Mouse (Mus musculus) olfactory bulb, adult 2 months (tissue): ENCODE data around the gene Phf5a. TPM values are rescaled to one million over a fixed set of nuclear protein-coding genes. Genes with fewer than 3 reads are reported as not detected.
A peak's percentile ranks its signal among the peaks of the same experiment; 100 is the strongest.

Source experiments
- H3K27ac ChIP-seq: fragments of 200-500 bp; 2 replicates; pipeline ENCODE4 v1.5.1; 2012; ENCODE audit warnings: low read depth, low read length; ENCODE audit not compliant: insufficient read depth
- H3K4me1 ChIP-seq: fragments of 200-500 bp; 2 replicates; pipeline ENCODE4 v1.6.1; 2012; ENCODE audit warnings: low read length; ENCODE audit not compliant: control insufficient read depth, insufficient read depth
- H3K4me3 ChIP-seq: fragments of 200-500 bp; 2 replicates; pipeline ENCODE4 v1.5.1; 2012; ENCODE audit warnings: mild to moderate bottlenecking, low read depth, low read length, moderate library complexity; ENCODE audit not compliant: insufficient read depth
- CTCF ChIP-seq: fragments of 200-500 bp; IDR thresholded peaks from 2 replicates; pipeline ENCODE4 v1.5.1; 2012; ENCODE audit warnings: low read depth, mild to moderate bottlenecking, low read length, moderate library complexity; ENCODE audit not compliant: insufficient read depth
- POLR2A ChIP-seq: fragments of 200-500 bp; IDR thresholded peaks from 2 replicates; pipeline ENCODE4 v1.6.1; 2012; ENCODE audit warnings: mild to moderate bottlenecking, low read depth, low read length, moderate library complexity; ENCODE audit not compliant: insufficient read depth
- WGBS: fragments of 180-500 bp; shearing (Covaris S2); methylation state at CpG from one replicate; pipeline ENCODE4 v1.1.7; 2018; 5-methylcytosine and 5-hydroxymethylcytosine counted together
- polyA plus RNA-seq: library from polyadenylated mRNA; stranded (reverse); fragments of >200 nt; gene quantifications from 2 replicates; pipeline ENCODE4 v1.2.4, GENCODE M21; 2012; ENCODE audit warnings: low replicate concordance; ENCODE audit not compliant: missing spikeins, insufficient read depth, insufficient read length

Gene Phf5a
- not detected in 2 replicates for polyA plus RNA-seq

GRCm38 (mm10) chr15:81871604-81872261 lies at the start of gene Phf5a:
Gene Phf5a, minus strand, starts transcription at chr15:81871911.
- peak within 1 kb of the TSS; percentile 99 for H3K4me3 ChIP-seq
- WGBS = under 1% methylated on average over 30 of the region's 30 CpGs
- H3K27ac ChIP-seq = peak within 1 kb of the TSS; percentile 100
- H3K4me1 ChIP-seq = peaks cover 2% of the 10 kb centered on the region
- TF ChIP-seq CTCF = no peak
- no peak for TF ChIP-seq POLR2A

- H3K4me1 ChIP-seq = peaks cover 67% of the 10 kb centered on the region
- WGBS = 44% methylated on average over 5 of the region's 5 CpGs
- peak overlapping the region; percentile 66 for H3K27ac ChIP-seq
- TF ChIP-seq CTCF (no peak), POLR2A (no peak)
- no peak overlapping the region for H3K4me3 ChIP-seq
Observed at GRCm38 (mm10) chr15:81921255-81921654, 49.5 kb upstream of the Phf5a start.

DNA sequence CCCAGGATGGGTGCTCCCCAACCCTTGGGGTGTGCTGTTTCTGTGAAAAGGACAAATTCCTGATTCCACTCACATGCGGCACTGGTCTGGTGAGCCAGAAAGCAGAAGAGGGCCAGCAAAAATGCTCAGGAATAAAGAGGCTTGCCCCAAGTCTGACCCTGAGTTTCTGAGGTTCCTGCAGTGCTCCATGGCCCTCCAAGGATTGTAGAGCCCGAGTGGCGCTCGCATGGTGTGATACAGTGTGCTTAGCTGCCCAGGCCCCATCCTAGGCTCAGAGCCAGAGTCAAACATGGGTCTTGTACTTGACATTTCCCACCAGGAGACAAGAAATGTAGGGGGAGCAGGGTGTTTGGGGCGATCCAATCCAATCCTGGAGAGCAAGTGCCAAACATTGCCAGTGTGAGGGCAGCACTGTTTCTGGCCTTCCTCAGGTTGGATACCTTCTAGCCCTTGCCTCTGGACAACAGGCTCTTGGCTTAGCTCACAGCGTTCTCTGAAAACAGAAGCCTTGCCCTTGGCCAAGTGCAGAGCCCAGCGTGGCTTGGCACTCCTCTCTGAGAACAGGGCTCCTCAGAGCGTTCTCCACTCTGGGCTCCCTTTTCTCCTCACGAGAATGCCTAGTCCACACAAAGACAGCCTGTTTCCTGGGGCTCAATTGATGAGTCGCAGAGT lies 49.0 kb upstream of the Phf5a start:
- Histone ChIP-seq H3K27ac (peak overlapping the region; percentile 66), H3K4me1 (peaks cover 66% of the 10 kb centered on the region), H3K4me3 (no peak overlapping the region)
- 53% methylated on average over 10 of the region's 10 CpGs for WGBS
- no peak for TF ChIP-seq CTCF
- no peak for TF ChIP-seq POLR2A

DNA sequence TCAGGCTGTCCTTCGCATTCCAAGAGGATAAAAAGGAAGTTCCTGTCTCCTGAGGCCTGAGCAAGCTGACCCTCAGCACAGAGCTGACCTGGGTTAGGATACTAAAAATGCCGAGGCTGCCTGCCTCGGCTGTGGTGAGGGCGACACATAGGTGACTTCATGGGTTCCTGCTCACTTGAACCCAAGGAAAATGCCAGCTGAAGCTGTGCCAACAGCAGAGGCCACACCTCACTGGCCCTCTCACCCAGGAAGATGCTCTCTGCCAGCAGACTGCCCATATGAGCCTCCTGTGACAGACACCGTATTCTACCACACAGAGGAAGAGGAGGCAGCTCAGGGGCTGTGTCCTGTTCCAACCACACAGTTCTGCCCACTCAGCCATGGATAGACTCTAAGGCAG lies 47.4 kb upstream of the Phf5a start:
- H3K27ac ChIP-seq = 0 out of 2 replicates have a peak overlapping the region, but pooled peaks have one; percentile 2
- H3K4me3 ChIP-seq = no peak overlapping the region
- H3K4me1 ChIP-seq = peaks cover 52% of the 10 kb centered on the region
- TF ChIP-seq POLR2A (no peak), CTCF (no peak)
- WGBS = 72% methylated on average over 5 of the region's 5 CpGs

DNA sequence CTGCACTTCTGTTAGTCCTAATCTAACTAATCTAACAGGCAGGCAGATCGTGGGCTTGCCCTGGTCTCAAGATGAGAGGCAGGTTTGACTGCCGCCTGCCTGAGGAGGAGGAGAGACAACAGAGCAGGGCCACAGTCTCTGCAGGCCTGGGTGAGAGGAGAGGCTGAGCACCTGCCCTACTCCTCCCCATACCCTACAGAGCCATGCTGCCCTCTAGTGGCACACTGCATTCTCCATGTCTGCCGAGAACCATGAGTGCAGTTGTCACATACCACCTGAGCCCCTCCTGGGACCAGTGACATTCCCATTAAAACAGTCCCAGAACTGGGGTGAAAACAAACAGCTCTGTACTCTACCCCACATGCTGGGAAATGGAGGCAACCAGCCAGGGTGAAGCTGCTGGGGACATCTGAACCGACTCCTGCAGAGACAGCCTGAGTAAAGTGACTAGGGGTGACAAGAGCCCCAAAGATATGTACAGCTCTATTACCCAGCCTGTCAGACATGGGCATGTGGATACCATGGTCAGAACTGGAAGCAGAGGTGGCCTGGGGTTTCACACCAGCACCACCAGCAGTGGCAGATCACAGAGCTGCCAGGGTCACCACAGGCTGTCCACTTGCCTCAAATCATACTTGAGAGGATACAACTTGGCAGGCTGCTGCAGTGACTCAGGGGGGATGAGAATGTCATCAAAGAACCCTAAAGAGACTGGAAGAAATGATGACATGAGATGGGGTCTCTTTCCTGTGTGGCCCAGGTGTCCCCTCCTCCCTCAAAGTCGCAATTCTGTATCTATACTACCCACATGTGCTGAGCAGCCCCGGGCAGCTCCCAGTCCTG lies 46.1 kb upstream of the Phf5a start:
- WGBS = 46% methylated on average over 6 of the region's 6 CpGs
- Histone ChIP-seq H3K4me1 (peaks cover 44% of the 10 kb centered on the region), H3K4me3 (no peak overlapping the region), H3K27ac (no peak overlapping the region)
- TF ChIP-seq CTCF = peak; percentile 61
- no peak for TF ChIP-seq POLR2A

DNA sequence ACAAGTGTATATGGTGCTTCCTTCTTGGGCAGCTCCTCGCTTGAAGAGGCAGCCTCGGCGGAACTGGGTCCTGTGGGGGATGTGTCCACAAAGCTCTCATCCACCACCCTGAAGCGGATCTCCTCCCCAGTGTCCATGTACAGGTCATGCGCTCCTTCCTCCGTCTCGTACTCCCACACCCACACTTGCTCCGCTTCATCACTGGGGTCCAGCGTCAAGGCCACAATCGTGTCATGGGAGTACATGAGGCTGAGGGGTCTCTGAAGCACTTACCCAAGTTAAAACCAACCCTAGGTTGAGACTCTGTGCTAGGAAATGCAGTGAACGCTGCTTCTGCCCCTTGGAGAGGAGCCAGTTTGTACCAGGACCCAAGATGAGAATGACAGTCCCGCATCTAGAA lies 45.5 kb upstream of the Phf5a start:
- no peak overlapping the region for H3K27ac ChIP-seq
- TF ChIP-seq POLR2A = no peak
- no peak for TF ChIP-seq CTCF
- H3K4me3 ChIP-seq = no peak overlapping the region
- peaks cover 40% of the 10 kb centered on the region for H3K4me1 ChIP-seq
- 77% methylated on average over 12 of the region's 12 CpGs for WGBS

- no peak overlapping the region for H3K4me3 ChIP-seq
- 68% methylated on average over 5 of the region's 5 CpGs for WGBS
- no peak for TF ChIP-seq POLR2A
- no peak for TF ChIP-seq CTCF
- no peak overlapping the region for H3K27ac ChIP-seq
- peaks cover 27% of the 10 kb centered on the region for H3K4me1 ChIP-seq
Observed at GRCm38 (mm10) chr15:81915663-81916062, 44.0 kb upstream of the Phf5a start.

GRCm38 (mm10) chr15:81914668-81915067 lies 43.0 kb upstream of the Phf5a start:
- H3K27ac ChIP-seq = no peak overlapping the region
- H3K4me1 ChIP-seq = peaks cover 21% of the 10 kb centered on the region
- TF ChIP-seq POLR2A = no peak
- no peak for TF ChIP-seq CTCF

More at GRCm38 (mm10) chr15:81914668-81915067, 43.0 kb upstream of the Phf5a start:
- no peak overlapping the region for H3K4me3 ChIP-seq
- 75% methylated on average over 5 of the region's 5 CpGs for WGBS
